Mouse (Mus musculus) common myeloid progenitor, adult 5-6 weeks (primary cell): ENCODE results near the gene Zfp948. TPM values are rescaled to one million over a fixed set of nuclear protein-coding genes. Genes with fewer than 3 reads are reported as not detected.

ENCODE experiments used
- ATAC-seq: replicated peaks from 2 replicates; pipeline ENCODE4 v1.8.0; 2016; ENCODE audit warnings: low read depth, mild to moderate bottlenecking, moderate TSS enrichment, inconsistent platforms; ENCODE audit not compliant: poor library complexity, severe bottlenecking
- total RNA-seq: library from RNA; stranded (forward); fragments of 200-1000, 187-1606 nt; gene quantifications from 2 replicates; pipeline ENCODE4 v1.2.3, GENCODE M21; 2017

Gene Zfp948
- 2.9 and 5.2 TPM in 2 replicates for total RNA-seq

- peak; percentile 89 for ATAC-seq
Observed at GRCm38 (mm10) chr17:21566728-21567349, at the start of gene Zfp948. Gene Zfp948, plus strand, starts transcription at chr17:21567008.

DNA sequence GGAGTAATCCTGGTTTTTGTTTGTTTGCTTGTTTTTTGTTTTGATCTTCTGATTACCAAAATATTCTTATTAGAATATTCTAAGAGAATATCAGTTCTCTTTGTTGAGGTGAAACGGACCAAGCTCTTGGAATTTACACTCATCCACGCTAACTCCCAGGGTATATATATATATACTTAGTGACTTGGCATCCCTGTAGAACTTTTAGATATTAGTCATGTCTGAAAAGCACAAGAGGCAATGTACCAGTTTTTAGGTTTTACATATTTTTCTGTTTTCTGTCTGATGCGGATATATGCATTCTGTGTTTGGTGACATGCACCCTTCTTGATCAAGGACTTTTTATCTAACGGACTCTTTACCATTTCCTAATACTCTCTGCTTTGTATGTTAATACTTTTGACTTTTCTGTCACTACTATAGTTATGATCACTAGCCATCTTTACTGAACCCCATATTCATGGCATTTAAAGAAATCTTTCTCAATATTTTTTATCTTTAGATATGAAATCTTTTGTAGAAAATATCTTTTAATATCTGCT is 49.6 kb upstream of the Zfp948 start:
- peak; percentile 10 for ATAC-seq

- ATAC-seq, result no peak
Observed at GRCm38 (mm10) chr17:21526270-21526669, 40.5 kb upstream of the Zfp948 start.

DNA sequence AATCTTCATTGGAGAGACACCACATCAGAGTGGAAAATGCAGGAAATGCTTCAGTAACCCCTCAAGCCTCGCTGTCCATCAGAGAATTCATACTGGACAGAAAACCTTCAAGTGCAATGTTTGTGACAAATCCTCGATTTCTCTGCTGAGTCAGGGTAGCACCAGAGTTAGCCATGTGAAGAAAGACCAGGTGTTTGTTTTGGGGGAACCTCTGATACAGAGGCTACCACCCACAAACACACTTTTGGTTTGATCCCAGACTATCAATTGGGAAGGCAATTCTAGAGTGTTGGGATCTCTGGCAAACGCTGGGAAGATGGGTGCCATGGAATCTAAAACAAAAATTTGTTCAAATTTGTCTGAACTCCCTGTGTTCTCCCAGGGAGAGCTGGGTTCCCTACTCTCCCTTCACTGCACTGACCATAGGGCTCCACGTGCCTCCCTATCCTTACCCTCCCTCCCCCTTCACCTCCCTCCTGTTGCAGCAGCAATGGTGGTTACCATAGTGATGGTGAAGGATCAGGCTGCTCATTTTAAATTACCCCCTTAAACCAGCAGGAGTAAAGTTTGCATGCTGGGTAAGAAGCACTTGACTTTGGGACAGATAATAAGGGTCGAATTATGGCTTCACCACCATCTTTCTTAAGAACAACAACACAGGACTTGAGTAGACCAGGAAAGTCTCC is 36.0 kb upstream of the Zfp948 start:
- ATAC-seq, result no peak

GRCm38 (mm10) chr17:21531621-21532020 is 35.2 kb upstream of the Zfp948 start:
- ATAC-seq, result no peak

- ATAC-seq, result peak; percentile 59
Observed at GRCm38 (mm10) chr17:21532101-21532951, 34.5 kb upstream of the Zfp948 start.

DNA sequence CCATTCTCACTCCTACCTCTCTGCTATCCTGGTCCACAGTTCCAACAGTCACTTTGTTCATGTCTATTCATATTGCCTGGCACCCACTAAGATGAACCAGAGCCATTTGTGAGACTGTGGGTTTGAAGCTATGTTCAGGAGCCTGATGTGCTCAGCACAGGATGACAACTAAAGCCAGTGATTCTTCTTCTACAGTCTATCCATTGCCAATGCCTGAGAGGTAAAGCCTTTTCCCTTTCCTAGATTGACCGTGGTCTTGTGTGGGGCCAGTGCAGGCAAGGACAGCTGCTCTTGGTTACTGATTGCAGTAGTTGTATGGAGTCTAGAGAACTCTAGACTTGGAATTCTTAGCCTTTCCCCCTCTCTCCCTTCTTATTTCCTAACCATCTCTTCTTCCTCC is 32.8 kb upstream of the Zfp948 start:
- no peak for ATAC-seq

DNA sequence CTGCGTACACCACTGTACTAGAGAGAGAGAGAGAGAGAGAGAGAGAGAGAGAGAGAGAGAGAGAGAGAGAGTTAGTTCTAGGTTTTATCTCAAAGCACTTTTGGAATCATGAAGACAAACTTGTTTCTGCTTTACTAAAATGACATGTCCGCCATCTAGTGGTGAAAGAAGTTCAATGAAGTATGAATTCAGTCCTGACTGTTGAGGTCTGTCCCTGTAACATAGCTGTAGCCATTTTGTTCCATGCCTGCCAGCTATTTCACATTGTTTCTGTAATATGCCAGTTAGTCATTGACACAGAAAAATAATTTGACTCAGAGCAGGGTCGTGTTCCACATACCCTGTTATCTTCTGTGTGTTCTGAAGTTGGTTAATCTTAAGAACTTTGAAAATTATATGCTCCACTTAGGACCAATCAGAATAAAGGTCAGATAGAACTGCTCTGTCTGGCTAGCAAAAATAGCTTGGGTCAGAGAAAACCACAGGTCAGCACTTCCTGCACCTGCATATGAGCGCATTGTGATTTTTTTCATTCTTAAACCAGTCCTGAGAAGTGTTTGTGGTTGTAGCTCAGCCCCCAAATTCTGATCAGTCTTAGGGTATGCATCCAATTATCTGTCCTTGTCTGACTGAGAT is 32.2 kb upstream of the Zfp948 start:
- ATAC-seq, result peak; percentile 47

DNA sequence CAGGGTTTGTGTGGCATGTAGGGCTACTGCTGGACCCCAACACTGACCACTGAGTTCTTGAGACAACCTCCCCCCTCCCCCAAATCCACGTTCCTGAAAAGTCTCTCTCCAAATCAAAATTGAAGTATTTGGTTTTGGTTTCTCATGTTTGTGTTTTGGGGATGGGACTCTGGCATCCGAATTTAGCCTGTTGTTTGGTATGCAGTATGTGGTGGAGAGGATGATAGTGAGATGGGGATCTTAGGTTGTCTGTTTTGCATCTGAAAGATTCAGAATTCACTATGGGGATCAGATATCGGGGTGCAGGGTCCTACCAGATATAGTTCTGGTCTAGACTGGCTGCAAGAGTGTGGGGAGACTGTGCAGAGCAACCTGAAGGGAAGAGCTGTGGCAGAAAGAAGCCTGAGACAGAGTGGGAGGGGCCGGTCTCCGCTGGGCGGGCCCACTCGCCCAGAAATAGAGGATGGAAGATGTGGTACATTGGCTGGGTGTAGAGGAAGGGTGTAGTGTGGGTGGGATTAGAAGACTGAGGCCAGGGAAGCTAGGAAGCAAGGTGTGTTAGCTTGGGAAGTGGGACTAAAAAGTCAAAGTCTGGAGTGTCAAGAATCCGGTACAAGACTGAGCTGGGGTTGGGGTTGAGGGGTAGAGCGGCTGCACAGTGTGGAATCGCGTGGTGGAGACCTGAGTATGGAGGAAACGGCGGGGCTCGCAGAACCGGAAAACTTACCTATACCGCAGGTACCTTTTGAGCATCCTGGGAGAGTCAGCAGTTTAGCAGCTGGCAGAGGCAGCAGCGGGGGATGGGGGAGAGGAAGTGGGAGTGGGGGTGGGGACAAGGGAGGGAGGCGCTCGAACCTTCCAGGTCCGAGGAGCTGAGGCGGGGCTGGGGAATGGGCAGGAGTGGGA is 31.5 kb upstream of the Zfp948 start, which contains the start of gene Zfp52:
TSS of gene Zfp52 (plus strand) at position 444 of the 906 bp plus-strand sequence.
- ATAC-seq, result peak; percentile 71

GRCm38 (mm10) chr17:21536096-21536495 is 30.7 kb upstream of the Zfp948 start:
- ATAC-seq, result no peak

DNA sequence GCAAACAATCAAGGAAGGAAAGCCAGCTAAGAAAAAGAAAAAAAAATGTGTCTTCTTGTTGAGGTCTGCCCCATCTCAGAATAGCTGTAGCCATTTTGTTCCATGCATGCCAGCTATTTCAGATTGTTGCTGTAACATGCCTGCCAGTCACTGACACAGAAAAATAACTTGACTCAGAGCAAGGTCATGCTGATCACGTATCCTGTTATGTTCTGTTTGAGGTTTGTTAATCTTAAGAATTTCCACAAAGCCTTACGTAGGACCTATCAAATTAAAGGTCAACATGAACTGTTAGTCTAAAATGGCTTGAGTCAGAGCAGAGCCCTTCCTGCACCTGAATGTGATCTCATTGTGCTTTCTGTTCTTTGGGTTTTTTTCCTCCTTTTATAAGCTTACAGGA is 30.1 kb upstream of the Zfp948 start:
- ATAC-seq, result no peak

DNA sequence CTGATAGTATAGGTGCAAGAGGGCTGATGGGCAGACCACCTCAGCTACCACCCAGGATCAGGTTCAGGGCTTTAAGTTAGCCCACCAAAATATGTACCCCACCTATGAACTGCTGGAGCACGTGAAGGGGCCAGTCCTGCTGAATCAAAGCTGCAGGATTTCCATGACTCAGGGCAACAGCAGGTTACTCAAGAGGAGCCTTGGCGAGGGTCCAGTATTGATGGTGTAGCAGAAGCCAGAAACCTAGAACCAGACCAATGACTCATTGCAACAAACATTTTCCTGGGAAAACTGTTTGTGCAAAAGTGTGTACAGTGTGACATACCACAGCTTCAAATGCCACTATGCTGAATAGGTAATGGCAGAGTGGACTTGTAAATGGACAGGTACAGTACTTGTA is 9.0 kb upstream of the Zfp948 start:
- ATAC-seq, result no peak

DNA sequence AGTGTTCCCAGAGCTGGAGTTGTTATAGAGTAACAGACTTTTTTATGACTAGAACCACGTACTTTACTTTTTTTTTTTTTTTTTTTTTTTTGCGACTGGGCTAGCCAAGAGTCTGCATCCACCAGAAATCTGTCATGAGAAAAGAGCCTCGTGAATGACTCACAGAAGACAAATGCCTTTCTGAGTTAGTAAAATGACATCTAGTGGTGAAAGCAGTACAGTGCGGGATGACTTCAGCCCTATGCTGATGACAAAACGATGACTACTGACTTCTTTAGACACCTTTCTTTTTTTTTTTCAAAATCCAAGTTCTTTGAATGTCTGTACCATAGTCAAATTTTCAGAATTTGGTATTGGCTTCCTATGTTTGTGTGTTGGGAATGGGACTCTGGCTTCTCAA is 588 bp upstream of the Zfp948 start:
- ATAC-seq, result peak; percentile 79

DNA sequence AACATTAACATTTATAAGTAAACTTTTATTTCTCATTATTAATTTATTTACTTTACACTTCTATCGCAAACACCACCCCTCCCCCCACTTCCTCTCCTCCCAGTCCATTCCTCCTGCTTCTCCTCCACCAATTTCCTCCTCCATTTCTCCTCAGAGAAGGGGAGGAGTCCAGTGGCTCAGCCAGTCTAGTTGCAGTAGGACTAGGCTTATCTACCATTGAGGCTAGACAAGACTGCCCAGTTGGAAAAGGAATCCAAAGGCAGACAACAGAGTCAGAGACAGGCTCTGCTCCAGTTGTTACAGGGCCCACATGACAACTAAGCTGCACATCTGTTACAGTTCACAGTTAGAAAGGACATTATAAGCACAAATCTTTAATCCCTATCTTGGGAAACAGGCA is 888 bp downstream of the Zfp948 start:
- ATAC-seq, result 0 out of 2 replicates have a peak, but pooled peaks have one; percentile 8

DNA sequence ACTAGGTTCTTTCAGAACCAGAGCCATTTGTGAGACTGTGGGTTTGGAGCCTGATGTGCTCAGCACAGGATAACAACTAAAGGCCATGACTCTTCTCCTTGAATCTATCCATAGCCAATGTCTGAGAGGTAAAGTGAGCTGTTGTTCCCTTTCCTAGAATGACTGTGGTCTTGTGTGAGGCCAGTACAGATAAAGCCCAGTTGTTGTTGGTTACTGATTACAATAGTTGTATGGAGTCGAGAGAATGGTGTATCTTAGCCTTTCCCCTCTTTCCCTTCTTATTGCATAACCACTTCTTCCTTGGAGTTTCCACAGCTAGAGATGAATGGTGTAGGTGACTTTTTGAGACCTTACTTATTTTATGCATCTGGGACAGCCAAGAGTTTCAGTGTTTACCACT is 12.3 kb downstream of the Zfp948 start:
- ATAC-seq, result peak; percentile 39; the same call in 1 of the 2 replicates

- peak; percentile 98 for ATAC-seq
Observed at GRCm38 (mm10) chr17:21579493-21580175, 12.8 kb downstream of the Zfp948 start.

DNA sequence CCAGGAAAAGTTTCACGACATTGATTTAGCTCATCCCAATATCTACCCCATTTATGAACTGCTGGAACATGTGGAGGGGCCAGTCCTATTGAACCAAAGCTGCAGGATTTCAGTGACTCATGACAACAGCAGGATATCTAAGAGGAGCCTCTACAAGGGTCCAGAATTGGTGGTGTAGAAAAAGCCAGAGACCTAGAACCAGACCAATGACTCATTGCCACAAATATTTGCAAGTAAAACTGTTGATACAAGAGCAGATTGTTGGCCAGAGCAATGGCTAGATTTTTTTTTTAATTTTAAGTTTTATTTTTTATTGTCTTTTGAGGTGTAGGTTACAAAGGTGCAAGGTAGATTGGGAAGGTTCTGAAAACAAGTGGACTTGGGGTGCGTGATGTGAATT is 18.7 kb downstream of the Zfp948 start:
- no peak for ATAC-seq

GRCm38 (mm10) chr17:21616356-21616755 is 49.5 kb downstream of the Zfp948 start:
- no peak for ATAC-seq

DNA sequence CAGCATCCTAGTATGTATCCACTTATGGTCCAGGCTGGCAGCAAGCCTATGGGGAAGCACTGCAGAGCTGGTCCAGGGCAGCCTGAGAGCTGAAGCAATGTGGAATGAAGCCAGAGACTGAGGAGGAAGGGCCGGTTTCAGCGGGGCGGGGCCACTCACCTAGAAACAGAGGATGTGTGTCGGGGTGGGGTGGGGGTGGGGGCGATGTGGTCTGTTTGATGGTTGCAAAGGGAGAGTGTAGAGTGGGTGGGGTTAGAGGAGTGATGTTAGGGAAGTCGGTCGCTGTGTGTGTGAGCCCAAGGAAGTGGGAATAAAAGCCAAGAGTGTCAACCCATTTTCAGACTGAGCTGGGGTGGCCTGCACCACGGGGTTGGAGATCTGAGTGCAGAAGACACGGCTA is 50.5 kb downstream of the Zfp948 start:
- peak; percentile 85 for ATAC-seq
